Mouse (Mus musculus): ENCODE results near the gene Pde4b. TPM values are rescaled to one million over a fixed set of nuclear protein-coding genes. Genes with fewer than 3 reads are reported as not detected.
"Not testable (repeated sequence)": the region's sequence is repeated elsewhere in the genome, so short reads cannot be mapped to it uniquely, and the experiment has no call there.

The Pde4b gene
- 20.5 and 21.1 TPM in 2 replicates for polyA plus RNA-seq (2012; rRNA removed)

- 16% methylated on average over 11 of the region's 11 CpGs for WGBS
- no peak for TF ChIP-seq CTCF (IDR thresholded peaks at IDR 0.05; ENCODE audit: borderline replicate concordance, control insufficient read depth, extremely low read depth, insufficient read depth, low read length, poor library complexity)
- no peak for TF ChIP-seq POLR2A (IDR thresholded peaks at IDR 0.05; ENCODE audit: control insufficient read depth, extremely low read depth, insufficient read depth, low read length, poor library complexity)
Measured at GRCm38 (mm10) chr4:102087091-102087565, at the start of gene Pde4b. Gene Pde4b, plus strand, starts transcription at chr4:102087543.

GRCm38 (mm10) chr4:102040190-102040589 is 47.2 kb upstream of the Pde4b start:
- WGBS, result 97% methylated on average over 3 of the region's 3 CpGs
- no peak for DNase-seq
- H3K4me1 ChIP-seq (replicated peaks; ENCODE audit: control insufficient read depth, insufficient read depth, low read length), result no peaks in the 10 kb centered on the region
- no peak overlapping the region for H3K27ac ChIP-seq (ENCODE audit: control insufficient read depth, insufficient read depth, low read length)
- no peaks in the 10 kb centered on the region for H3K27me3 ChIP-seq (ENCODE audit: control insufficient read depth, insufficient read depth, low read length)
- no peak for TF ChIP-seq CTCF (IDR thresholded peaks at IDR 0.05; ENCODE audit: borderline replicate concordance, control insufficient read depth, extremely low read depth, insufficient read depth, low read length, poor library complexity)
- TF ChIP-seq POLR2A (IDR thresholded peaks at IDR 0.05; ENCODE audit: control insufficient read depth, extremely low read depth, insufficient read depth, low read length, poor library complexity), result no peak
- no peak overlapping the region for H3K4me3 ChIP-seq (ENCODE audit: control insufficient read depth, insufficient read depth, low read length)
- no peaks in the 10 kb centered on the region for H3K36me3 ChIP-seq (ENCODE audit: control insufficient read depth, insufficient read depth, low read length)

More at GRCm38 (mm10) chr4:102087091-102087565, at the start of gene Pde4b:
- Histone ChIP-seq H3K27me3 (ENCODE audit: control insufficient read depth, insufficient read depth, low read length) (no peaks in the 10 kb centered on the region; the same call in 1 of the 2 replicates), H3K4me1 (replicated peaks; ENCODE audit: control insufficient read depth, insufficient read depth, low read length) (no peaks in the 10 kb centered on the region), H3K4me3 (ENCODE audit: control insufficient read depth, insufficient read depth, low read length) (no peak within 1 kb of the TSS), H3K36me3 (ENCODE audit: control insufficient read depth, insufficient read depth, low read length) (no peaks in the 10 kb centered on the region), H3K27ac (ENCODE audit: control insufficient read depth, insufficient read depth, low read length) (no peak within 1 kb of the TSS)
- DNase-seq, result no peak

- Histone ChIP-seq H3K36me3 (ENCODE audit: control insufficient read depth, insufficient read depth, low read length) (no peaks in the 10 kb centered on the region), H3K4me3 (ENCODE audit: control insufficient read depth, insufficient read depth, low read length) (no peak overlapping the region), H3K4me1 (replicated peaks; ENCODE audit: control insufficient read depth, insufficient read depth, low read length) (no peaks in the 10 kb centered on the region), H3K27me3 (ENCODE audit: control insufficient read depth, insufficient read depth, low read length) (no peaks in the 10 kb centered on the region), H3K27ac (ENCODE audit: control insufficient read depth, insufficient read depth, low read length) (no peak overlapping the region)
- no peak for TF ChIP-seq CTCF (IDR thresholded peaks at IDR 0.05; ENCODE audit: borderline replicate concordance, control insufficient read depth, extremely low read depth, insufficient read depth, low read length, poor library complexity)
- TF ChIP-seq POLR2A (IDR thresholded peaks at IDR 0.05; ENCODE audit: control insufficient read depth, extremely low read depth, insufficient read depth, low read length, poor library complexity), result no peak
- DNase-seq, result no peak
- 66% methylated on average over 6 of the region's 6 CpGs for WGBS
Measured at GRCm38 (mm10) chr4:102045183-102046140, 41.9 kb upstream of the Pde4b start.

GRCm38 (mm10) chr4:102049368-102049767 is 38.0 kb upstream of the Pde4b start:
- 95% methylated on average over 14 of the region's 14 CpGs for WGBS
- not testable (repeated sequence) for H3K4me3 ChIP-seq (ENCODE audit: control insufficient read depth, insufficient read depth, low read length); DNase-seq

GRCm38 (mm10) chr4:102061322-102061721 is 26.0 kb upstream of the Pde4b start:
- DNase-seq, result no peak
- Histone ChIP-seq H3K27ac (ENCODE audit: control insufficient read depth, insufficient read depth, low read length) (no peak overlapping the region), H3K27me3 (ENCODE audit: control insufficient read depth, insufficient read depth, low read length) (no peaks in the 10 kb centered on the region), H3K36me3 (ENCODE audit: control insufficient read depth, insufficient read depth, low read length) (no peaks in the 10 kb centered on the region), H3K4me1 (replicated peaks; ENCODE audit: control insufficient read depth, insufficient read depth, low read length) (no peaks in the 10 kb centered on the region), H3K4me3 (ENCODE audit: control insufficient read depth, insufficient read depth, low read length) (no peak overlapping the region)
- TF ChIP-seq CTCF (IDR thresholded peaks at IDR 0.05; ENCODE audit: borderline replicate concordance, control insufficient read depth, extremely low read depth, insufficient read depth, low read length, poor library complexity) (no peak), POLR2A (IDR thresholded peaks at IDR 0.05; ENCODE audit: control insufficient read depth, extremely low read depth, insufficient read depth, low read length, poor library complexity) (no peak)
- WGBS, result 93% methylated on average over 2 of the region's 2 CpGs

More at GRCm38 (mm10) chr4:102049368-102049767, 38.0 kb upstream of the Pde4b start:
- H3K36me3 ChIP-seq (ENCODE audit: control insufficient read depth, insufficient read depth, low read length); H3K27me3 ChIP-seq (ENCODE audit: control insufficient read depth, insufficient read depth, low read length); H3K27ac ChIP-seq (ENCODE audit: control insufficient read depth, insufficient read depth, low read length); H3K4me1 ChIP-seq (replicated peaks; ENCODE audit: control insufficient read depth, insufficient read depth, low read length): not testable (repeated sequence)

- no peaks in the 10 kb centered on the region for H3K4me1 ChIP-seq (replicated peaks; ENCODE audit: control insufficient read depth, insufficient read depth, low read length)
- H3K4me3 ChIP-seq (ENCODE audit: control insufficient read depth, insufficient read depth, low read length), result no peak overlapping the region
- no peak overlapping the region for H3K27ac ChIP-seq (ENCODE audit: control insufficient read depth, insufficient read depth, low read length)
- DNase-seq, result no peak
- TF ChIP-seq CTCF (IDR thresholded peaks at IDR 0.05; ENCODE audit: borderline replicate concordance, control insufficient read depth, extremely low read depth, insufficient read depth, low read length, poor library complexity) (no peak), POLR2A (IDR thresholded peaks at IDR 0.05; ENCODE audit: control insufficient read depth, extremely low read depth, insufficient read depth, low read length, poor library complexity) (no peak)
- H3K27me3 ChIP-seq (ENCODE audit: control insufficient read depth, insufficient read depth, low read length), result no peaks in the 10 kb centered on the region
- WGBS, result 94% methylated on average over 2 of the region's 2 CpGs
- no peaks in the 10 kb centered on the region for H3K36me3 ChIP-seq (ENCODE audit: control insufficient read depth, insufficient read depth, low read length)
Measured at GRCm38 (mm10) chr4:102069314-102069713, 18.0 kb upstream of the Pde4b start.

All from thymus, adult 2 months (tissue).